Mouse (Mus musculus) CD8-positive naive resting alpha-beta T cell, adult 57 days (primary cell): ENCODE measurements around the gene Sox1. TPM values are rescaled to one million over a fixed set of nuclear protein-coding genes. Genes with fewer than 3 reads are reported as not detected.

Experiments
- total RNA-seq: library from RNA; stranded (reverse); gene quantifications from one replicate; pipeline ENCODE4 v1.2.4, GENCODE M21; 2023

The Sox1 gene
- total RNA-seq, result not detected

GRCm38 (mm10) chr8:12395071-12396031 lies at the start of gene Sox1:
TSS of gene Sox1 (plus strand) at chr8:12395295.

Other genes with a start within 250 kb of the Sox1 start
- gene A230072I06Rik, start 116.5 kb upstream of the Sox1 start, total RNA-seq, result not detected
- not detected for gene Spaca7, start 177.7 kb downstream of the Sox1 start, total RNA-seq